Mouse (Mus musculus): Measurements from ENCODE around the gene Rpl15. TPM values are rescaled to one million over a fixed set of nuclear protein-coding genes. Genes with fewer than 3 reads are reported as not detected.

The Rpl15 gene
- polyA plus RNA-seq, 1 experiment from 2014 or later: 435 TPM

Other genes with a start within 250 kb of the Rpl15 start
- gene Nr1d2, start 32.3 kb downstream of the Rpl15 start, polyA plus RNA-seq (2015; fragmentation: Nextera tagmentation; extraction: Ambion mirVana): 4.8 and 5.5 TPM in 2 replicates
- gene Nkiras1, start 255 bp downstream of the Rpl15 start, polyA plus RNA-seq (2015; fragmentation: Nextera tagmentation; extraction: Ambion mirVana): 12.8 and 14.6 TPM in 2 replicates
- gene Ube2e1, start 60.5 kb upstream of the Rpl15 start, polyA plus RNA-seq (2015; fragmentation: Nextera tagmentation; extraction: Ambion mirVana): 117 and 122 TPM in 2 replicates